Mouse (Mus musculus): ENCODE data around the gene Gm3269. TPM values are rescaled to one million over a fixed set of nuclear protein-coding genes. Genes with fewer than 3 reads are reported as not detected.
A peak's percentile ranks its signal among the peaks of the same experiment; 100 is the strongest.
"Not testable (repeated sequence)": the region's sequence is repeated elsewhere in the genome, so short reads cannot be mapped to it uniquely, and the experiment has no call there.

Gene Gm3269
- polyA plus RNA-seq (2012; rRNA removed) = not detected in 2 replicates

GRCm38 (mm10) chr14:4837806-4838205, at the start of gene Gm3269:
Gene Gm3269 (plus strand): TSS chr14:4838106.
- H3K4me1 ChIP-seq (ENCODE audit: control insufficient read depth, insufficient read depth, low read length); H3K4me3 ChIP-seq (ENCODE audit: insufficient read depth, low read length); H3K27ac ChIP-seq (ENCODE audit: insufficient read depth, low read length): not testable (repeated sequence)

DNA sequence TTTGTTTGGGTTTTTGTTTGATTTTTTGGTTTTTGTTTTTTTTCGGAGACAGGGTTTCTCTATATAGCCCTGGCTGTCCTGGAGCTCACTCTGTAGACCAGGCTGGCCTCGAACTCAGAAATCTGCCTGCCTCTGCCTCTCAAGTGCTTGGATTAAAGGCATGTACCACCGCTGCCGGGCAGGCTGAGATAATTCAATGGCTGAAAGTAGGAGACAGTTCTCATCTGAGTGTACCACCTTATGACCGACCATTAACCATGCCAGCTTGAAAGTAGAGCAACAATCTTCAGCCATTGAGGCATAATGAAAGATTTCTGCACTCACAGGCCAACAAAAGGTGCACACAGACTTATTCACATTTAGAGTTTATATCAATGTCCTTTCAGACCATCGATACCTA, 31.5 kb upstream of the Gm3269 start:
- H3K27ac ChIP-seq (ENCODE audit: insufficient read depth, low read length); H3K4me1 ChIP-seq (ENCODE audit: control insufficient read depth, insufficient read depth, low read length); H3K4me3 ChIP-seq (ENCODE audit: insufficient read depth, low read length): not testable (repeated sequence)

DNA sequence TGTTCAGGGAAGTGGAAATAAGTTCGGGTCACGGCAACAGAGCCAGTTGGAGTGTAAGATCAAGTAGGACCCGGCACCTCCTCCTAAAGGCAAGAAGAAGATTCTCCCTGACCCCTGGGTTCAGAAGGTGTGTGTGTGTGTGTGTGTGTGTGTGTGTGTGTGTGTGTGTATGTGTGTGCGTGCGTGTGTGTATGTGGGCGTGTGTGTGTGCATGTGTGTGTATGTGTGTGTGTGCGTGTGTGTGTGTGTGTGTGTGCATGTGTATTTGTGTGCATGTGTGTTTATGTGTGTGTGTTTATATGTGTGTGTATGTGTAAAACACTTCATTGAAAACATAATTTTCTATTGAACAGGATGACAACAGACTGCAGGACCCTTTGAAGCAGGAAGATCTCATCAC, 16.0 kb upstream of the Gm3269 start:
- H3K27ac ChIP-seq (ENCODE audit: insufficient read depth, low read length); H3K4me3 ChIP-seq (ENCODE audit: insufficient read depth, low read length): not testable (repeated sequence)

DNA sequence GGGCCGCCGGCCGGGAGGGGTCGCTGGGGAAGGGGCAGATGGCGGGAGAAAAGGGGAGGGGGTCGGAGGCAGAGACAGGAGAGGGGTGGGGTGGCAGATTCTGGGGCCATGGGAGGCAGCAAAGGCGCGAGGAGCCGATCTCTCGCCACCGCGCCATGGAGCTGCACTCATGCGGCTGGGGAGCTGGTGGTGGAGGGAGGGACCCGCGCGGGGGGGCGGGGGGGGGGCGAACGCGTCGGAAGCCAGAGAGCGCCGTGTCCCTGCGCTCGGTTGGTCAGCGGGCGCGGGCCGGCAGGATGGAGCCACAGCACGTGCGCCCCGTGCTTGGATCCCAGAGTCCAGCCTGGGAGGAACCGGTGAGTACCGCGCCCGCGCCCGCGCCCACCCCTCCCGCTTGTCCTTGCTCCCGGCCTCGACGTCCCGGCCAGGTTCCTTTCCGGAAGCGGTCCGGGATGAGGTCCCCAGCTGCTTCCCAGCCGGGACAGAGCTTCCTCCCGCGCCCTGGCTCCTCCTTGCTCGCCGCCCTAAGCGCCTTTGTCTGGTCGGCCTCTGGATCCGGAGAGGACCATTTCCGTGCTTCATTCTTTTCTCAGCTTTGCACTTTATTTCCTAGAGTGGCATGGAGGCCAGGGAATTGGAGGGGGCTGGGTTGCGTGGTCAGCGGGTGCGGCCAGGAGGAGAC, 17.5 kb downstream of the Gm3269 start, which contains the start of gene Gm3264:
Gene Gm3264, plus strand, starts transcription at position 278 of the 682 bp plus-strand sequence.
- not testable (repeated sequence) for H3K27ac ChIP-seq (ENCODE audit: insufficient read depth, low read length)
- H3K4me3 ChIP-seq (ENCODE audit: insufficient read depth, low read length) = 0 out of 2 replicates have a peak within 1 kb of the TSS, but pooled peaks have one; percentile 29

More for the DNA sequence above, 16.0 kb upstream of the Gm3269 start:
- H3K4me1 ChIP-seq (ENCODE audit: control insufficient read depth, insufficient read depth, low read length) = not testable (repeated sequence)

DNA sequence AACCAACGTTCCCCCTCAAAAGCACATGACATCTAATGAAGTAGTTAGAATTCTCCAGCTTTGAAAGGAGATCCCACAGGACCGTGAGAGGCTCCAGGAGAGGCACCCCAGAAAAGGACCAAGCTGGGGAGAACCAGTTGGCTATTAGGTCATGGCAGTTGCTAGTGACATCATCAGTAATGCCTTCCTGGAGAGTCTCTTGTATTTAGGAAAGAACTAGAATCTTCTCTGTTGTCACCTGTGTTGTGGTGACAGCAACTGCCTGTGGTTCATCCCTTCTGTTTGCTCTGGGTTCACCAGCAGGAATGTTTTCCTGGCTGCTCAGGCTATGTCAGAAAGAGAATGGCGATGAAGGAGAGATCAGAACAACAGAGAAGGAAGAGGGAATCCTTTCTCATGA, 54.2 kb downstream of the Gm3269 start, which contains the start of gene Gm3278:
Gene Gm3278, plus strand, starts transcription at position 301 of the 400 bp plus-strand sequence.
- H3K4me3 ChIP-seq (ENCODE audit: insufficient read depth, low read length); H3K27ac ChIP-seq (ENCODE audit: insufficient read depth, low read length); H3K4me1 ChIP-seq (ENCODE audit: control insufficient read depth, insufficient read depth, low read length): not testable (repeated sequence)

More for the DNA sequence above, 17.5 kb downstream of the Gm3269 start, which contains the start of gene Gm3264:
- H3K4me1 ChIP-seq (ENCODE audit: control insufficient read depth, insufficient read depth, low read length) = not testable (repeated sequence)

Other genes starting within 250 kb of the Gm3269 start
- gene Gm8159, start 205.8 kb upstream of the Gm3269 start, polyA plus RNA-seq (2012; rRNA removed) = 0.30 and 0.40 TPM in 2 replicates
- gene Gm3239, start 173.9 kb upstream of the Gm3269 start, polyA plus RNA-seq (2012; rRNA removed) = 0.98 and 1.2 TPM in 2 replicates
- 0.21 TPM in 1 of 2 replicates, not detected in the other for gene Gm7876, start 128.9 kb upstream of the Gm3269 start, polyA plus RNA-seq (2012; rRNA removed)
- 1.4 TPM in 2 replicates for gene Gm3252, start 111.3 kb upstream of the Gm3269 start, polyA plus RNA-seq (2012; rRNA removed)
- not detected in 2 replicates for gene Gm9602, start 61.8 kb upstream of the Gm3269 start, polyA plus RNA-seq (2012; rRNA removed)
- gene Gm3264, start 17.5 kb downstream of the Gm3269 start, polyA plus RNA-seq (2012; rRNA removed) = 0.76 TPM in 1 of 2 replicates, not detected in the other
- 0.08 TPM in 1 of 2 replicates, not detected in the other for gene Gm3278, start 54.3 kb downstream of the Gm3269 start, polyA plus RNA-seq (2012; rRNA removed)
- gene Gm8297, start 145.8 kb downstream of the Gm3269 start, polyA plus RNA-seq (2012; rRNA removed) = not detected in 2 replicates
- gene Gm3298, start 177.8 kb downstream of the Gm3269 start, polyA plus RNA-seq (2012; rRNA removed) = not detected in 2 replicates
- gene 4930555G01Rik, start 212.5 kb downstream of the Gm3269 start, polyA plus RNA-seq (2012; rRNA removed) = not detected in 2 replicates
- gene Gm8281, start 232.9 kb downstream of the Gm3269 start, polyA plus RNA-seq (2012; rRNA removed) = 1.4 and 1.5 TPM in 2 replicates